Mouse (Mus musculus) small intestine, adult 2 months (tissue): ENCODE data around the gene Racgap1.

Source experiments
- CTCF ChIP-seq: fragments of 200-500 bp; IDR thresholded peaks from 2 replicates; pipeline ENCODE4 v1.5.1; 2012; ENCODE audit warnings: low read depth, mild to moderate bottlenecking, control low read depth, inconsistent platforms, low read length, moderate library complexity, mixed read lengths; ENCODE audit not compliant: insufficient replicate concordance, insufficient read length; ENCODE audit errors: extremely low read depth
- POLR2A ChIP-seq: fragments of 200-500 bp; IDR thresholded peaks from 2 replicates; pipeline ENCODE4 v1.6.1; 2012; ENCODE audit warnings: low read depth, mild to moderate bottlenecking, control low read depth, inconsistent platforms, low read length, moderate library complexity

- TF ChIP-seq POLR2A (no peak), CTCF (no peak)
These were observed 56.5 kb downstream of the Racgap1 start for GRCm38 (mm10) chr15:99594951-99595350.
